Mouse (Mus musculus): ENCODE measurements around the gene Nxph4. TPM values are rescaled to one million over a fixed set of nuclear protein-coding genes. Genes with fewer than 3 reads are reported as not detected.

Nxph4 gene
- total and polyA plus RNA-seq, 3 experiments: 0.13 to 0.14 TPM; not detected in 1

- Histone ChIP-seq H3K27me3 (replicated peaks) (no peaks in the 10 kb centered on the region), H3K27ac (ENCODE audit: insufficient read depth, low read depth) (no peak overlapping the region), H3K79me2 (replicated peaks; ENCODE audit: control insufficient read depth, extremely low read depth, insufficient read depth, poor library complexity, severe bottlenecking) (no peaks in the 10 kb centered on the region), H3K9ac (ENCODE audit: insufficient read depth, low read depth) (no peak overlapping the region), H3K36me3 (replicated peaks in 1 of 2; ENCODE audit: control insufficient read depth in 1 of 2, insufficient read depth in 1 of 2, low read length in 1 of 2) (peaks cover 68 to 79% of the 10 kb centered on the region in 2 experiments), H3K4me1 (ENCODE audit: control insufficient read depth in 1 of 2, insufficient read depth in 2 of 2) (peaks cover 0 to 9% of the 10 kb centered on the region in 2 experiments; a peak in 2 of 4 replicates), H3K4me2 (ENCODE audit: insufficient read depth, low read depth, poor library complexity, severe bottlenecking) (no peak overlapping the region), H3K4me3 (replicated peaks in 1 of 3; ENCODE audit: low read depth in 2 of 3, low read length in 2 of 3, poor library complexity in 1 of 3) (no peak overlapping the region), H3K9me3 (replicated peaks; ENCODE audit: low read length) (no peaks in the 10 kb centered on the region)
- no peak for DNase-seq (ENCODE audit: extremely low read depth)
- dilution Hi-C loops (cut with MboI; ENCODE audit: extremely low pct_ligation_motif_present, extremely low pct_unique_long_range_greater_than_20kb, low sequenced_read_pairs) (no loop called here), in situ Hi-C loops (cut with MboI; ENCODE audit: low pct_ligation_motif_present, low pct_unique_long_range_greater_than_20kb, low sequenced_read_pairs) (no loop called here)
- no peak for TF ChIP-seq BHLHE40 (IDR thresholded peaks at IDR 0.05; ENCODE audit: low read depth, low read length)
- TF ChIP-seq SMC3 (IDR thresholded peaks at IDR 0.05; ENCODE audit: low read depth, low read length): no peak
- TF ChIP-seq PAX5 (IDR thresholded peaks at IDR 0.05; ENCODE audit: low read length): no peak
- TF ChIP-seq MEF2A (IDR thresholded peaks at IDR 0.05; ENCODE audit: borderline replicate concordance, low read depth, low read length): no peak
- no peak for TF ChIP-seq MAX (IDR thresholded peaks at IDR 0.05; ENCODE audit: low read length)
- TF ChIP-seq E2F4 (IDR thresholded peaks at IDR 0.05; ENCODE audit: insufficient replicate concordance, low read depth, low read length): no peak
- TF ChIP-seq ZKSCAN1 (IDR thresholded peaks at IDR 0.05; ENCODE audit: borderline replicate concordance, low read depth, low read length): no peak
- no peak for TF ChIP-seq ZNF384 (IDR thresholded peaks at IDR 0.05; ENCODE audit: low read depth, low read length)
- no peak for TF ChIP-seq JUN (IDR thresholded peaks at IDR 0.05; ENCODE audit: insufficient read depth, low read depth, low read length)
- no peak for TF ChIP-seq RCOR1 (conservative IDR thresholded peaks at IDR 0.05; ENCODE audit: low read depth, low read length)
- no peak for TF ChIP-seq MXI1 (IDR thresholded peaks at IDR 0.05; ENCODE audit: low read depth, low read length)
- no peak for TF ChIP-seq CTCF (conservative IDR thresholded peaks at IDR 0.05 in 1 of 2, IDR thresholded peaks at IDR 0.05 in 1 of 2; ENCODE audit: low read depth in 2 of 2, low read length in 2 of 2)
- no peak for TF ChIP-seq UBTF (IDR thresholded peaks at IDR 0.05; ENCODE audit: low read depth, low read length)
- TF ChIP-seq IRF4 (IDR thresholded peaks at IDR 0.05; ENCODE audit: low read depth, low read length): no peak
- TF ChIP-seq MAFK (IDR thresholded peaks at IDR 0.05; ENCODE audit: insufficient replicate concordance, low read length): no peak
- no peak for TF ChIP-seq ETS1 (conservative IDR thresholded peaks at IDR 0.05; ENCODE audit: low read depth, low read length)
- no peak for TF ChIP-seq JUND (conservative IDR thresholded peaks at IDR 0.05; ENCODE audit: low read depth, low read length)
- TF ChIP-seq RAD21 (IDR thresholded peaks at IDR 0.05; ENCODE audit: low read depth, low read length): no peak
Observed at GRCm38 (mm10) chr10:127572281-127572680, 37.9 kb upstream of the Nxph4 start.

GRCm38 (mm10) chr10:127570937-127571641 lies 36.7 kb upstream of the Nxph4 start:
- no peak overlapping the region for H3K4me3 ChIP-seq (replicated peaks in 1 of 3; ENCODE audit: low read depth in 2 of 3, low read length in 2 of 3, poor library complexity in 1 of 3)
- no peaks in the 10 kb centered on the region for H3K79me2 ChIP-seq (replicated peaks; ENCODE audit: control insufficient read depth, extremely low read depth, insufficient read depth, poor library complexity, severe bottlenecking)
- H3K36me3 ChIP-seq (replicated peaks in 1 of 2; ENCODE audit: control insufficient read depth in 1 of 2, insufficient read depth in 1 of 2, low read length in 1 of 2): peaks cover 74 to 80% of the 10 kb centered on the region in 2 experiments
- no peak overlapping the region for H3K9ac ChIP-seq (ENCODE audit: insufficient read depth, low read depth)
- in situ Hi-C loops (cut with MboI; ENCODE audit: low pct_ligation_motif_present, low pct_unique_long_range_greater_than_20kb, low sequenced_read_pairs): no loop called here
- no peaks in the 10 kb centered on the region for H3K27me3 ChIP-seq (replicated peaks)
- TF ChIP-seq NRF1 (IDR thresholded peaks at IDR 0.05; ENCODE audit: low read depth, low read length) (no peak), IRF4 (IDR thresholded peaks at IDR 0.05; ENCODE audit: low read depth, low read length) (no peak), ZMIZ1 (IDR thresholded peaks at IDR 0.05; ENCODE audit: low read depth, low read length) (no peak), MEF2A (IDR thresholded peaks at IDR 0.05; ENCODE audit: borderline replicate concordance, low read depth, low read length) (no peak), ZC3H11A (IDR thresholded peaks at IDR 0.05; ENCODE audit: low read depth, low read length) (no peak)
- H3K27ac ChIP-seq (ENCODE audit: insufficient read depth, low read depth): no peak overlapping the region
- no peak for DNase-seq (ENCODE audit: extremely low read depth)
- dilution Hi-C loops (cut with MboI; ENCODE audit: extremely low pct_ligation_motif_present, extremely low pct_unique_long_range_greater_than_20kb, low sequenced_read_pairs): no loop called here
- no peaks in the 10 kb centered on the region for H3K9me3 ChIP-seq (replicated peaks; ENCODE audit: low read length)
- H3K4me2 ChIP-seq (ENCODE audit: insufficient read depth, low read depth, poor library complexity, severe bottlenecking): no peak overlapping the region
- H3K4me1 ChIP-seq (ENCODE audit: control insufficient read depth in 1 of 2, insufficient read depth in 2 of 2): peaks cover 0 to 4% of the 10 kb centered on the region in 2 experiments; a peak in 2 of 4 replicates
